8 mouse cellular contexts compared by ENCODE assay signal in genomic region chr4:155668689-155669597, GRCm38 (mm10). TPM values are rescaled to one million over a fixed set of nuclear protein-coding genes. Genes with fewer than 3 reads are reported as not detected.
DNase-seq lines count a peak whose midpoint lies in the region; ATAC-seq lines count a peak whose summit lies in the region.

Gene Mib2, minus strand, starts transcription at chr4:155669198.

- no peaks in the 10 kb centered on the region for H3K9me3 ChIP-seq in hindbrain, embryonic 11.5 days (ENCODE audit: control insufficient read depth, low read length)

- DNase-seq in Muller cell, postnatal 12 days (ENCODE audit: inconsistent ontology term) = peak; percentile 98
- DNase-seq in cerebellum, adult 9-11 months = peak; percentile 98
- peak; percentile 96 to 98 for DNase-seq in frontal cortex, adult 2 months (ENCODE audit: extremely low spot score in 1 of 2, low spot score in 1 of 2)
- DNase-seq in hindbrain, embryonic 11.5 days (ENCODE audit: low spot score) = peak; percentile 99
- DNase-seq in layer of hippocampus, postnatal 10 days (ENCODE audit: low spot score in 2 of 2) = peak; percentile 97 to 98
- DNase-seq in lung, postnatal 10 days = peak; percentile 98
- peak; percentile 94 for DNase-seq in ovary, postnatal 36 days (ENCODE audit: low spot score)
- peak; percentile 97 for DNase-seq in thymus, postnatal 25 days

- peak; percentile 99 for ATAC-seq in hindbrain, embryonic 11.5 days (ENCODE audit: low FRiP score)

- H3K27me3 ChIP-seq in hindbrain, embryonic 11.5 days (ENCODE audit: control insufficient read depth, insufficient read depth, low read length) = no peaks in the 10 kb centered on the region

- peak within 1 kb of the TSS; percentile 91 for H3K4me2 ChIP-seq in hindbrain, embryonic 11.5 days (replicated peaks; ENCODE audit: low read depth, low read length)

- no peaks in the 10 kb centered on the region for H3K36me3 ChIP-seq in hindbrain, embryonic 11.5 days (ENCODE audit: control insufficient read depth, insufficient read depth, low read length)

- under 1% methylated on average over 73 of the region's 73 CpGs for WGBS in hindbrain, embryonic 11.5 days

- H3K4me3 ChIP-seq in hindbrain, embryonic 11.5 days (ENCODE audit: low read depth, low read length) = peak within 1 kb of the TSS; percentile 81

- peak within 1 kb of the TSS; percentile 65 for H3K27ac ChIP-seq in hindbrain, embryonic 11.5 days (ENCODE audit: low read depth, low read length)

- peak within 1 kb of the TSS; percentile 79 for H3K9ac ChIP-seq in hindbrain, embryonic 11.5 days (ENCODE audit: low read depth, low read length)

- no peaks in the 10 kb centered on the region; the same call in 1 of the 2 replicates for H3K4me1 ChIP-seq in hindbrain, embryonic 11.5 days (replicated peaks; ENCODE audit: control insufficient read depth, insufficient read depth, low read length)

RNA-seq across cellular contexts. Expression of gene Mib2, which starts in this region (rescaled TPM):
- 136 and 143 TPM in 2 replicates for polyA plus RNA-seq in frontal cortex, adult 2 months (2012; rRNA removed)
- polyA plus RNA-seq in hindbrain, embryonic 11.5 days (2014; fragmentation: Nextera tagmentation; extraction: Ambion mirVana) = 9.9 and 12.5 TPM in 2 replicates
- total RNA-seq in layer of hippocampus, postnatal 10 days (2021) = 10 to 100 TPM; 89.1 to 96.6 TPM

Comparison
In these comparisons a context has a peak if more than half of its experiments do, and no peak if none do; other contexts are left out.
1. Peak in every context shown above with its lines: DNase-seq, ATAC-seq, H3K4me3 ChIP-seq and H3K27ac ChIP-seq.
2. RNA of gene Mib2 (polyA plus RNA-seq): 136 to 143 TPM in frontal cortex, adult 2 months; 9.9 to 12.5 TPM in hindbrain, embryonic 11.5 days; every median in the first group is over 10 times any median in the second.